9 mouse cellular contexts compared by ENCODE assay signal in the genomic region with DNA sequence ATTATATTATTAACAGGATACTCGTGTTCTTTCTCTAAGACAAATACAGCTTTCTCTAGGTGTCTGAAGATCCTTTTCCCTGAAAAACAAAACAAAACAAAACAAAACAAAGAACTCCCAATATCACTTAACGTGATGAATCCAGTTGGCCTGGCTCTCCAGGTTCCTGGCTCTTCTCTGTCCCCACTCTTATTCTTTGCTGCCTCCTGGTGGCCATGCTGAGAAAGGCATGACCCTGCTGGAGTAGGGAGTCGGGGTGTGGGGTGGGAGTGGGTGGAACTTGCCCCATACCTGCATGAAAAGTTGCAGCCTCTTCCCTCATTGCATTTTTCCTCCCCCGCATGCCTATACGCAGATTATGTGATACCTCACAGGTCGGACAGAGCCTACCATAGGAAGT. TPM values are rescaled to one million over a fixed set of nuclear protein-coding genes. Genes with fewer than 3 reads are reported as not detected.
DNase-seq lines count a peak whose midpoint lies in the region; ATAC-seq and TF ChIP-seq lines count a peak whose summit lies in the region.
"Had no signal": no experiment of that assay in that cellular context is flagged by ENCODE, and none has a peak within 500 bp of the region (broad histone marks: within the 10 kb centered on the region; RNA-seq: fewer than 3 reads in every experiment).

No protein-coding gene starts in this region.

- no peak overlapping the region for H3K4me3 ChIP-seq in embryonic facial prominence, embryonic 11.5 days (ENCODE audit: low read depth, low read length)
- no peak overlapping the region for H3K4me3 ChIP-seq in heart, embryonic 12.5 days
- H3K4me3 ChIP-seq in lung, postnatal 0 days (ENCODE audit: low read depth, low read length) = no peak overlapping the region

- H3K9me3 ChIP-seq in embryonic facial prominence, embryonic 11.5 days (replicated peaks; ENCODE audit: control insufficient read depth, low read length) = no peaks in the 10 kb centered on the region
- no peaks in the 10 kb centered on the region for H3K9me3 ChIP-seq in heart, embryonic 12.5 days (replicated peaks)
- no peaks in the 10 kb centered on the region for H3K9me3 ChIP-seq in lung, postnatal 0 days (ENCODE audit: low read length)

- H3K4me2 ChIP-seq in embryonic facial prominence, embryonic 11.5 days (ENCODE audit: low read depth, low read length) = no peak overlapping the region
- peak overlapping the region; percentile 43 for H3K4me2 ChIP-seq in heart, embryonic 12.5 days
- no peak overlapping the region for H3K4me2 ChIP-seq in lung, postnatal 0 days (replicated peaks; ENCODE audit: low read depth, low read length)

- TF ChIP-seq EP300 in lung, postnatal 0 days (IDR thresholded peaks at IDR 0.05) = no peak

- DNase-seq in ES-CJ7 (ENCODE audit: low read depth, low spot score) = peak; percentile 82
- DNase-seq in adrenal gland, postnatal 36 days = peak; percentile 85 to 86
- DNase-seq in embryonic facial prominence, embryonic 11.5 days (ENCODE audit: low spot score) = peak; percentile 83
- DNase-seq in kidney, postnatal 25 days = peak; percentile 79 to 85
- peak; percentile 86 for DNase-seq in lung, postnatal 0 days (ENCODE audit: low spot score)
- peak; percentile 74 for DNase-seq in retina, postnatal 7 days (ENCODE audit: low read depth, low spot score)
- peak; percentile 87 for DNase-seq in urinary bladder, postnatal 14 days (ENCODE audit: low spot score)

- no peak overlapping the region for H3K9ac ChIP-seq in embryonic facial prominence, embryonic 11.5 days (replicated peaks; ENCODE audit: low read length)
- no peak overlapping the region for H3K9ac ChIP-seq in heart, embryonic 12.5 days
- no peak overlapping the region for H3K9ac ChIP-seq in lung, postnatal 0 days (replicated peaks; ENCODE audit: low read depth)

- no peaks in the 10 kb centered on the region for H3K27me3 ChIP-seq in embryonic facial prominence, embryonic 11.5 days (ENCODE audit: control insufficient read depth, insufficient read depth, low read length)
- 0 out of 2 replicates have a peak, but pooled peaks cover 5% of the 10 kb centered on the region for H3K27me3 ChIP-seq in heart, embryonic 12.5 days (replicated peaks)
- no peaks in the 10 kb centered on the region; the same call in 1 of the 2 replicates for H3K27me3 ChIP-seq in lung, postnatal 0 days (replicated peaks; ENCODE audit: insufficient read depth, low read length)

- peak; percentile 99 for TF ChIP-seq CTCF in lung, postnatal 0 days (IDR thresholded peaks at IDR 0.05)

- no peak overlapping the region for H3K27ac ChIP-seq in embryonic facial prominence, embryonic 11.5 days (replicated peaks; ENCODE audit: low read depth, low read length)
- H3K27ac ChIP-seq in heart, embryonic 12.5 days (ENCODE audit: poor library complexity, severe bottlenecking) = no peak overlapping the region
- H3K27ac ChIP-seq in lung, postnatal 0 days (ENCODE audit: low read length) = no peak overlapping the region

- H3K4me1 ChIP-seq in embryonic facial prominence, embryonic 11.5 days (ENCODE audit: control insufficient read depth, insufficient read depth, low read length) = no peaks in the 10 kb centered on the region
- H3K4me1 ChIP-seq in heart, embryonic 12.5 days (replicated peaks) = peaks cover 20% of the 10 kb centered on the region
- no peaks in the 10 kb centered on the region for H3K4me1 ChIP-seq in lung, postnatal 0 days (ENCODE audit: insufficient read depth, low read depth, low read length)

- no peaks in the 10 kb centered on the region for H3K36me3 ChIP-seq in embryonic facial prominence, embryonic 11.5 days (replicated peaks; ENCODE audit: control insufficient read depth, insufficient read depth, low read depth, low read length)
- H3K36me3 ChIP-seq in heart, embryonic 12.5 days = no peaks in the 10 kb centered on the region
- no peaks in the 10 kb centered on the region for H3K36me3 ChIP-seq in lung, postnatal 0 days (ENCODE audit: insufficient read depth, low read length)

- 0 out of 2 replicates have a peak, but pooled peaks have one; percentile 39 for ATAC-seq in embryonic facial prominence, embryonic 11.5 days (replicated peaks; ENCODE audit: insufficient number of reproducible peaks, low FRiP score, low TSS enrichment, low read depth)
- no peak for ATAC-seq in heart, embryonic 12.5 days (ENCODE audit: insufficient number of reproducible peaks, low FRiP score)
- ATAC-seq in lung, postnatal 0 days = peak; percentile 60

- WGBS in embryonic facial prominence, embryonic 11.5 days = 16% methylated on average over 6 of the region's 6 CpGs
- WGBS in heart, embryonic 12.5 days = 6% methylated on average over 6 of the region's 6 CpGs
- 3% methylated on average over 6 of the region's 6 CpGs for WGBS in lung, postnatal 0 days

RNA-seq across cellular contexts. Expression of a gene that starts 2.7 kb away (rescaled TPM):
- under 1 TPM in 1 of 2 experiments, not detected in 1; 0.23 TPM for total RNA-seq in adrenal gland, postnatal 36 days (2021)
- polyA plus RNA-seq in embryonic facial prominence, embryonic 11.5 days (2014; fragmentation: Nextera tagmentation; extraction: Ambion mirVana) = 0.11 and 0.17 TPM in 2 replicates
- polyA plus RNA-seq in heart, embryonic 12.5 days (2016; fragmentation: Nextera tagmentation; extraction: Ambion mirVana) = 0.21 and 0.28 TPM in 2 replicates
- polyA plus RNA-seq in lung, postnatal 0 days (2015; fragmentation: Nextera tagmentation; extraction: Ambion mirVana) = 0.20 and 0.25 TPM in 2 replicates

RNA-seq across cellular contexts. Expression of a gene that starts 10.7 kb away (rescaled TPM):
- total RNA-seq in adrenal gland, postnatal 36 days (2021) = not detected
- 0.17 TPM in 2 replicates for polyA plus RNA-seq in embryonic facial prominence, embryonic 11.5 days (2014; fragmentation: Nextera tagmentation; extraction: Ambion mirVana)
- not detected in 2 replicates for polyA plus RNA-seq in heart, embryonic 12.5 days (2016; fragmentation: Nextera tagmentation; extraction: Ambion mirVana)
- 0.58 and 0.69 TPM in 2 replicates for polyA plus RNA-seq in lung, postnatal 0 days (2015; fragmentation: Nextera tagmentation; extraction: Ambion mirVana)
- total RNA-seq: left cerebral cortex, postnatal 10 days had no signal

RNA-seq across cellular contexts. Expression of a gene that starts 14.6 kb away (rescaled TPM):
- 100 to 1,000 TPM; 140 to 178 TPM for total RNA-seq in adrenal gland, postnatal 36 days (2021)
- polyA plus RNA-seq in embryonic facial prominence, embryonic 11.5 days (2014; fragmentation: Nextera tagmentation; extraction: Ambion mirVana) = 122 and 141 TPM in 2 replicates
- 85.1 and 89.0 TPM in 2 replicates for polyA plus RNA-seq in heart, embryonic 12.5 days (2016; fragmentation: Nextera tagmentation; extraction: Ambion mirVana)
- 74.0 and 82.5 TPM in 2 replicates for polyA plus RNA-seq in lung, postnatal 0 days (2015; fragmentation: Nextera tagmentation; extraction: Ambion mirVana)

RNA-seq across cellular contexts. Expression of a gene that starts 15.3 kb away (rescaled TPM):
- 10 to 100 TPM; 40.6 to 42.1 TPM for total RNA-seq in adrenal gland, postnatal 36 days (2021)
- polyA plus RNA-seq in embryonic facial prominence, embryonic 11.5 days (2014; fragmentation: Nextera tagmentation; extraction: Ambion mirVana) = 109 and 110 TPM in 2 replicates
- polyA plus RNA-seq in heart, embryonic 12.5 days (2016; fragmentation: Nextera tagmentation; extraction: Ambion mirVana) = 50.3 and 57.1 TPM in 2 replicates
- 63.0 and 67.5 TPM in 2 replicates for polyA plus RNA-seq in lung, postnatal 0 days (2015; fragmentation: Nextera tagmentation; extraction: Ambion mirVana)
